ENCODE assay signal across 16 mouse cellular contexts in genomic region chr1:39694756-39695155, GRCm38 (mm10). TPM values are rescaled to one million over a fixed set of nuclear protein-coding genes. Genes with fewer than 3 reads are reported as not detected.
"Had no signal": no experiment of that assay in that cellular context is flagged by ENCODE, and none has a peak within 500 bp of the region (broad histone marks: within the 10 kb centered on the region; RNA-seq: fewer than 3 reads in every experiment).

No protein-coding gene starts in this region.

- H3K27me3 ChIP-seq: limb, embryonic 12.5 days; liver, embryonic 13.5 days; lung, embryonic 15.5 days; midbrain, embryonic 15.5 days; neural tube, embryonic 13.5 days had no signal

- H3K4me1 ChIP-seq: liver, embryonic 13.5 days had no signal

- H3K9me3 ChIP-seq: limb, embryonic 12.5 days; liver, embryonic 13.5 days; lung, embryonic 15.5 days; midbrain, embryonic 15.5 days; neural tube, embryonic 13.5 days had no signal

- H3K27ac ChIP-seq: layer of hippocampus, adult 2 months; limb, embryonic 12.5 days; liver, embryonic 13.5 days; macrophage; midbrain, embryonic 15.5 days; neural tube, embryonic 13.5 days had no signal

- H3K36me3 ChIP-seq: limb, embryonic 12.5 days; liver, embryonic 13.5 days; lung, embryonic 15.5 days; midbrain, embryonic 15.5 days; neural tube, embryonic 13.5 days had no signal

- H3K9ac ChIP-seq: limb, embryonic 12.5 days; liver, embryonic 13.5 days; liver, postnatal 0 days; lung, embryonic 15.5 days; midbrain, embryonic 15.5 days; neural tube, embryonic 13.5 days had no signal

- ATAC-seq: midbrain, embryonic 15.5 days had no signal

- H3K4me2 ChIP-seq: limb, embryonic 12.5 days; liver, embryonic 13.5 days; lung, embryonic 15.5 days; midbrain, embryonic 11.5 days; midbrain, embryonic 15.5 days; neural tube, embryonic 13.5 days had no signal

- DNase-seq: liver; liver, embryonic 13.5 days; liver, postnatal 0 days; lung, postnatal 14 days; retina, postnatal 1 day; right cerebral cortex, postnatal 4 days; thymus, adult 18-20 months; thymus, postnatal 14 days had no signal

- H3K4me3 ChIP-seq: layer of hippocampus, adult 2 months; limb, embryonic 12.5 days; liver, embryonic 13.5 days; lung, embryonic 15.5 days; megakaryocyte, embryonic 14.5 days; midbrain, embryonic 15.5 days; neural tube, embryonic 13.5 days had no signal

RNA-seq across cellular contexts. Expression of gene Rfx8, which starts 26.0 kb away (rescaled TPM):
- polyA plus RNA-seq: liver, postnatal 0 days; macrophage had no signal

RNA-seq across cellular contexts. Expression of gene Creg2, which starts 43.5 kb away (rescaled TPM):
- polyA plus RNA-seq: liver, postnatal 0 days had no signal
